Mouse (Mus musculus): ENCODE measurements at regions not wholly inside any gene's neighbourhood (a gene's known extent, or its start where the extent isn't known, plus 50 kb on each side); places are given as distances from the start of the nearest gene placed in this dataset.

GRCm38 (mm10) chr12:73451257-73451656 lies 94.9 kb downstream of the Tmem30b start:
- H3K79me3 ChIP-seq (ENCODE audit: low read depth): no peaks in the 10 kb centered on the region

DNA sequence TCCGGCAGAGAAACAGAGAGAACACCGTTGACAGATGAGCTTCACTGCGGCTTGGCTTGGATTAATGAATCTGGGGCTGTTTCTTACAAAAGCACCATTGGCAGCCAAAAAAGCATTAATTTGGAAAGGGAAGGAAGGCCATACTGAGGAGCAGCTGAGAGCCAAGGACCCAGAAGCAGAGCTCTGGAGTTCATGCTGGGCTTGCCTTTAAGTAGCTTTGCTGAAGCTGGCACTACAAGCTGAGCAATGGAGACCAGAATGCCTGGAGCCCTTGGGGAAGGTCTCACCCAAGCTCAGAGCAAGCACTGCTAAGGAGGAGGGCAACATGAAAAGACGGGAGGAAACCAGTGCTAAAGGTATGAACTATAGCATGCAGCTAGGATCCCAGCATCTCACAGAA lies 95.7 kb downstream of the Tmem30b start:
- H3K4me3 ChIP-seq (ENCODE audit: insufficient read depth, poor library complexity, severe bottlenecking): no peak overlapping the region
- H3K79me2 ChIP-seq (ENCODE audit: control insufficient read depth, insufficient read depth): no peaks in the 10 kb centered on the region
- no peaks in the 10 kb centered on the region for H3K79me3 ChIP-seq (ENCODE audit: low read depth)
- no peak for TF ChIP-seq MYOG (IDR thresholded peaks at IDR 0.05; ENCODE audit: control insufficient read depth, extremely low read depth, insufficient read length)
- no peak for TF ChIP-seq MYOD1 (IDR thresholded peaks at IDR 0.05; ENCODE audit: control insufficient read depth, insufficient read length, low read depth)
- no peak for TF ChIP-seq MAX (IDR thresholded peaks at IDR 0.05)
- TF ChIP-seq USF1 (IDR thresholded peaks at IDR 0.05; ENCODE audit: low read depth): no peak
- TF ChIP-seq FOSL1 (IDR thresholded peaks at IDR 0.05; ENCODE audit: insufficient read depth, low read length, poor library complexity, severe bottlenecking): no peak
- no peak for TF ChIP-seq CTCF (IDR thresholded peaks at IDR 0.05; ENCODE audit: control insufficient read depth, insufficient read depth, insufficient read length)
- TF ChIP-seq CEBPB (IDR thresholded peaks at IDR 0.05; ENCODE audit: low read depth): no peak
- no peak overlapping the region for H3ac ChIP-seq (ENCODE audit: control insufficient read depth, insufficient read length, low read depth)
- no peaks in the 10 kb centered on the region for H3K27me3 ChIP-seq (ENCODE audit: control insufficient read depth, insufficient read depth, insufficient read length)
- H3K36me3 ChIP-seq (ENCODE audit: control insufficient read depth, insufficient read depth): no peaks in the 10 kb centered on the region

More at GRCm38 (mm10) chr12:73451257-73451656, 94.9 kb downstream of the Tmem30b start:
- TF ChIP-seq MYOG (IDR thresholded peaks at IDR 0.05; ENCODE audit: control insufficient read depth, extremely low read depth, insufficient read length): no peak
- TF ChIP-seq FOSL1 (IDR thresholded peaks at IDR 0.05; ENCODE audit: insufficient read depth, low read length, poor library complexity, severe bottlenecking): no peak
- TF ChIP-seq MAX (IDR thresholded peaks at IDR 0.05): no peak
- TF ChIP-seq CEBPB (IDR thresholded peaks at IDR 0.05; ENCODE audit: low read depth): no peak
- TF ChIP-seq MYOD1 (IDR thresholded peaks at IDR 0.05; ENCODE audit: control insufficient read depth, insufficient read length, low read depth): no peak
- TF ChIP-seq USF1 (IDR thresholded peaks at IDR 0.05; ENCODE audit: low read depth): no peak
- TF ChIP-seq CTCF (IDR thresholded peaks at IDR 0.05; ENCODE audit: control insufficient read depth, insufficient read depth, insufficient read length): no peak
- Histone ChIP-seq H3K79me2 (ENCODE audit: control insufficient read depth, insufficient read depth) (no peaks in the 10 kb centered on the region), H3K27me3 (ENCODE audit: control insufficient read depth, insufficient read depth, insufficient read length) (no peaks in the 10 kb centered on the region), H3ac (ENCODE audit: control insufficient read depth, insufficient read length, low read depth) (no peak overlapping the region), H3K36me3 (ENCODE audit: control insufficient read depth, insufficient read depth) (no peaks in the 10 kb centered on the region), H3K4me3 (ENCODE audit: insufficient read depth, poor library complexity, severe bottlenecking) (no peak overlapping the region)

DNA sequence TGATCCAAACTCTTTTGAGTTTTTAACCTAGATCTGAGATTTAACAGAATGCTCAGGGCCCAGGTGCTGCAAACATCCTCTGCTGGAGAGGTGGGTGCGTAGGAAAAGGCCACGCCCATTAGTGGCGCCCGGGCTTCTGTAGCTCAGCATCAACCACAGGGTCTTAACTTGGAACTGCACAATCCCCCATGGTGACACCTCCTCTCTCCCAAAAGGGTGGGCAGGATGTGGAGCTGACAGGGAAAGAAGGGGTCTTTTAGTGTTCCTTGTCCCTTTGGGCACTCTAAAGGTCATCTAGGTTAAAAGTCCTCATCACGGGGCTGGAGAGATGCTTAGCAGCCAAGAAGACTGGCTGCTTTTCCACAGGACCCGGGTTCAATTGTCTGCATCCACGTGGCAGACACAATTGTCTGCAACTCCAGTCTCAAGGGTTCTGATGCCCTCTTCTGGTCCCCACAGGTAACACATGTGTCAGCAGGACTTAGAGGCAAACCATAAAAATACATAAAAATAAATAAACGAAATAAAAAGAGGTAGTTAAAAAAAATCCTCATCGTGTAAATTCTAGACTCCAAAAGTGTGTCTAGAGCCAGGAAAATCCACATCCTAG lies 96.2 kb downstream of the Tmem30b start:
- Histone ChIP-seq H3K79me2 (ENCODE audit: control insufficient read depth, insufficient read depth) (no peaks in the 10 kb centered on the region), H3K27me3 (ENCODE audit: control insufficient read depth, insufficient read depth, insufficient read length) (no peaks in the 10 kb centered on the region), H3ac (ENCODE audit: control insufficient read depth, insufficient read length, low read depth) (no peak overlapping the region), H3K79me3 (ENCODE audit: low read depth) (no peaks in the 10 kb centered on the region), H3K4me3 (ENCODE audit: insufficient read depth, poor library complexity, severe bottlenecking) (no peak overlapping the region), H3K36me3 (ENCODE audit: control insufficient read depth, insufficient read depth) (no peaks in the 10 kb centered on the region)
- peak; percentile 8 for TF ChIP-seq CTCF (IDR thresholded peaks at IDR 0.05; ENCODE audit: control insufficient read depth, insufficient read depth, insufficient read length)
- no peak for TF ChIP-seq USF1 (IDR thresholded peaks at IDR 0.05; ENCODE audit: low read depth)
- no peak for TF ChIP-seq FOSL1 (IDR thresholded peaks at IDR 0.05; ENCODE audit: insufficient read depth, low read length, poor library complexity, severe bottlenecking)
- TF ChIP-seq MYOG (IDR thresholded peaks at IDR 0.05; ENCODE audit: control insufficient read depth, extremely low read depth, insufficient read length): no peak
- peak; percentile 90 for TF ChIP-seq MAX (IDR thresholded peaks at IDR 0.05)

DNA sequence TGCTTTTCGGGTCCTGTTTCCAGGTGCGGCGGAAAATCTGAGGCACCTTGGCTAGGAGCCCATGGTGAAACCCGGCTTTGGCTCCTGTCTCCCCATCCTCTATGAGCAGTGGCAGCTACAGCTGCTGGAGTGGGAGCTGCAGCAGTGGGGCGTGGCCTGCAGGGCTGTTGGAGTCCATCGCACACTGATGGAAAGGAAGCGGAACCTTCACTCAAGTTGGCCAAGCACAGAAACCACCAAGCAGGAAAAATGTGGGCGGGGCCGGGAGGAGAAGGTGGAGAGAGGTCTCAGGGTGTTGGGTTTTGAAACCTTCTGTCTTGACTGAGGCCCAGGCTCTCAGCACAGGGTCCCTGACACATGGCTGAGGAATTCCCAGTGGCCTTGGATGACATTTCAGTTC lies 97.1 kb downstream of the Tmem30b start:
- no peak for TF ChIP-seq USF1 (IDR thresholded peaks at IDR 0.05; ENCODE audit: low read depth)
- TF ChIP-seq MAX (IDR thresholded peaks at IDR 0.05): peak; percentile 40
- TF ChIP-seq MYOD1 (IDR thresholded peaks at IDR 0.05; ENCODE audit: control insufficient read depth, insufficient read length, low read depth): peak; percentile 40
- H3ac ChIP-seq (ENCODE audit: control insufficient read depth, insufficient read length, low read depth): peak overlapping the region; percentile 73
- H3K79me2 ChIP-seq (ENCODE audit: control insufficient read depth, insufficient read depth): no peaks in the 10 kb centered on the region
- H3K36me3 ChIP-seq (ENCODE audit: control insufficient read depth, insufficient read depth): no peaks in the 10 kb centered on the region
- no peaks in the 10 kb centered on the region for H3K79me3 ChIP-seq (ENCODE audit: low read depth)
- peak overlapping the region; percentile 14 for H3K4me3 ChIP-seq (ENCODE audit: insufficient read depth, poor library complexity, severe bottlenecking)
- H3K27me3 ChIP-seq (ENCODE audit: control insufficient read depth, insufficient read depth, insufficient read length): no peaks in the 10 kb centered on the region

DNA sequence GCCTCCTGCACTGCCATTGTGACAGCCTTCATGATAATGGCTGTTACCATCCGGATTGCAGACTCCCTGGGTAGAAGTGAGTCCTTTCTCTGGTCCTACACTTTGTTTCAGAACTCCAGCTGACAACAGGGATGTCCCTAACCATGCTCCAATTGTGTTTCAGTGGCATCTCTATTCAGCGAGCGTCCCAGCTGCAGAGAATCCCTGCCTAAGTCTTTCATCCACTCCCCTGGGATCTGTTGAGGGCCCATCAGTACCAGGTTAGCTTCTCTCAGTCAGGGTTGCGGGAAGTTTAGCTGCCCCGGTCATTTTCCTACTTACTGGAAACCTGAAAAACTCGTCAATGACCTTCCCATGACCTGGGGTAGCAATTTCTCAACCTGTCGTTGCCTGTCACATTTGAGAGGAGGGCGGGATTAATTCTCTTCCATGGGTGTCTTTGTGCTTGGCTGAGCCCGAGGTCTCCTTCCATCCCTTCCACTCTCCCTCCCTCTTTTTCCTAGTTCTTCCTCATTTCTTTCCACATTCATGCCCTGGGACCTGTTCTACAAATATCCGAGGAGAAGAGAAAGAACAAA lies 97.7 kb downstream of the Tmem30b start:
- TF ChIP-seq MYOD1 (IDR thresholded peaks at IDR 0.05; ENCODE audit: control insufficient read depth, insufficient read length, low read depth) (peak; percentile 79), FOSL1 (IDR thresholded peaks at IDR 0.05; ENCODE audit: insufficient read depth, low read length, poor library complexity, severe bottlenecking) (no peak)
- no peaks in the 10 kb centered on the region for H3K79me2 ChIP-seq (ENCODE audit: control insufficient read depth, insufficient read depth)
- H3K4me3 ChIP-seq (ENCODE audit: insufficient read depth, poor library complexity, severe bottlenecking): peak overlapping the region; percentile 14
- H3K79me3 ChIP-seq (ENCODE audit: low read depth): no peaks in the 10 kb centered on the region
- no peaks in the 10 kb centered on the region for H3K27me3 ChIP-seq (ENCODE audit: control insufficient read depth, insufficient read depth, insufficient read length)
- peak overlapping the region; percentile 73 for H3ac ChIP-seq (ENCODE audit: control insufficient read depth, insufficient read length, low read depth)
- H3K36me3 ChIP-seq (ENCODE audit: control insufficient read depth, insufficient read depth): no peaks in the 10 kb centered on the region

- Histone ChIP-seq H3K36me3 (ENCODE audit: control insufficient read depth, insufficient read depth) (no peaks in the 10 kb centered on the region), H3K27me3 (ENCODE audit: control insufficient read depth, insufficient read depth, insufficient read length) (no peaks in the 10 kb centered on the region), H3K79me2 (ENCODE audit: control insufficient read depth, insufficient read depth) (no peaks in the 10 kb centered on the region), H3K79me3 (ENCODE audit: low read depth) (no peaks in the 10 kb centered on the region), H3K4me3 (ENCODE audit: insufficient read depth, poor library complexity, severe bottlenecking) (no peak overlapping the region), H3ac (ENCODE audit: control insufficient read depth, insufficient read length, low read depth) (no peak overlapping the region)
- no peak for TF ChIP-seq CTCF (IDR thresholded peaks at IDR 0.05; ENCODE audit: control insufficient read depth, insufficient read depth, insufficient read length)
- no peak for TF ChIP-seq USF1 (IDR thresholded peaks at IDR 0.05; ENCODE audit: low read depth)
- no peak for TF ChIP-seq MAX (IDR thresholded peaks at IDR 0.05)
- TF ChIP-seq MYOD1 (IDR thresholded peaks at IDR 0.05; ENCODE audit: control insufficient read depth, insufficient read length, low read depth): no peak
- TF ChIP-seq MYOG (IDR thresholded peaks at IDR 0.05; ENCODE audit: control insufficient read depth, extremely low read depth, insufficient read length): no peak
- TF ChIP-seq FOSL1 (IDR thresholded peaks at IDR 0.05; ENCODE audit: insufficient read depth, low read length, poor library complexity, severe bottlenecking): no peak
- no peak for TF ChIP-seq CEBPB (IDR thresholded peaks at IDR 0.05; ENCODE audit: low read depth)
Observed at GRCm38 (mm10) chr12:73447172-73447571, 99.0 kb downstream of the Tmem30b start.

Measured in C2C12 (cell line).